Mouse (Mus musculus): Measurements from ENCODE around the gene Prr14.
A peak's percentile ranks its signal among the peaks of the same experiment; 100 is the strongest.
"Not testable (repeated sequence)": the region's sequence is repeated elsewhere in the genome, so short reads cannot be mapped to it uniquely, and the experiment has no call there.

Prr14 gene

GRCm38 (mm10) chr7:127477687-127478634 is 18.6 kb downstream of the Prr14 start:
- H3K36me3 ChIP-seq (ENCODE audit: control insufficient read depth, insufficient read depth, low read length, poor library complexity, severe bottlenecking) = peaks cover 30% of the 10 kb centered on the region
- peak; percentile 100 for DNase-seq (ENCODE audit: low read depth, low spot score)
- no peaks in the 10 kb centered on the region for H3K27me3 ChIP-seq (ENCODE audit: control insufficient read depth, insufficient read depth, low read length, poor library complexity, severe bottlenecking)

- peaks cover 30% of the 10 kb centered on the region for H3K36me3 ChIP-seq (ENCODE audit: control insufficient read depth, insufficient read depth, low read length, poor library complexity, severe bottlenecking)
- DNase-seq (ENCODE audit: low read depth, low spot score) = peak; percentile 93
- H3K27me3 ChIP-seq (ENCODE audit: control insufficient read depth, insufficient read depth, low read length, poor library complexity, severe bottlenecking) = no peaks in the 10 kb centered on the region
Measured at GRCm38 (mm10) chr7:127478635-127479317, 19.4 kb downstream of the Prr14 start, which contains the start of gene Fbrs. Fbrs (plus strand) TSS chr7:127479199.

GRCm38 (mm10) chr7:127479318-127480225 is 20.2 kb downstream of the Prr14 start:
- peak; percentile 33 for DNase-seq (ENCODE audit: low read depth, low spot score)
- no peaks in the 10 kb centered on the region for H3K27me3 ChIP-seq (ENCODE audit: control insufficient read depth, insufficient read depth, low read length, poor library complexity, severe bottlenecking)

GRCm38 (mm10) chr7:127480321-127480720 is 20.9 kb downstream of the Prr14 start:
- H3K36me3 ChIP-seq (ENCODE audit: control insufficient read depth, insufficient read depth, low read length, poor library complexity, severe bottlenecking) = peaks cover 28% of the 10 kb centered on the region
- DNase-seq (ENCODE audit: low read depth, low spot score) = peak; percentile 88
- no peaks in the 10 kb centered on the region for H3K27me3 ChIP-seq (ENCODE audit: control insufficient read depth, insufficient read depth, low read length, poor library complexity, severe bottlenecking)

More at GRCm38 (mm10) chr7:127479318-127480225, 20.2 kb downstream of the Prr14 start:
- H3K36me3 ChIP-seq (ENCODE audit: control insufficient read depth, insufficient read depth, low read length, poor library complexity, severe bottlenecking) = peaks cover 30% of the 10 kb centered on the region

- Histone ChIP-seq H3K36me3 (ENCODE audit: control insufficient read depth, insufficient read depth, low read length, poor library complexity, severe bottlenecking) (peaks cover 36% of the 10 kb centered on the region), H3K27me3 (ENCODE audit: control insufficient read depth, insufficient read depth, low read length, poor library complexity, severe bottlenecking) (no peaks in the 10 kb centered on the region)
- no peak for DNase-seq (ENCODE audit: low read depth, low spot score)
Measured at GRCm38 (mm10) chr7:127485416-127485815, 26.0 kb downstream of the Prr14 start.

- peaks cover 32% of the 10 kb centered on the region for H3K36me3 ChIP-seq (ENCODE audit: control insufficient read depth, insufficient read depth, low read length, poor library complexity, severe bottlenecking)
- not testable (repeated sequence) for DNase-seq (ENCODE audit: low read depth, low spot score)
Measured at GRCm38 (mm10) chr7:127488364-127488763, 29.0 kb downstream of the Prr14 start.

GRCm38 (mm10) chr7:127489982-127490381 is 30.6 kb downstream of the Prr14 start:
- peaks cover 26% of the 10 kb centered on the region for H3K36me3 ChIP-seq (ENCODE audit: control insufficient read depth, insufficient read depth, low read length, poor library complexity, severe bottlenecking)
- DNase-seq (ENCODE audit: low read depth, low spot score) = no peak
- no peaks in the 10 kb centered on the region for H3K27me3 ChIP-seq (ENCODE audit: control insufficient read depth, insufficient read depth, low read length, poor library complexity, severe bottlenecking)

More at GRCm38 (mm10) chr7:127488364-127488763, 29.0 kb downstream of the Prr14 start:
- not testable (repeated sequence) for H3K27me3 ChIP-seq (ENCODE audit: control insufficient read depth, insufficient read depth, low read length, poor library complexity, severe bottlenecking)

- DNase-seq (ENCODE audit: low read depth, low spot score) = no peak
- Histone ChIP-seq H3K36me3 (ENCODE audit: control insufficient read depth, insufficient read depth, low read length, poor library complexity, severe bottlenecking) (peaks cover 21% of the 10 kb centered on the region), H3K27me3 (ENCODE audit: control insufficient read depth, insufficient read depth, low read length, poor library complexity, severe bottlenecking) (no peaks in the 10 kb centered on the region)
Measured at GRCm38 (mm10) chr7:127491846-127492245, 32.4 kb downstream of the Prr14 start.

- DNase-seq (ENCODE audit: low read depth, low spot score) = no peak
- no peaks in the 10 kb centered on the region for H3K27me3 ChIP-seq (ENCODE audit: control insufficient read depth, insufficient read depth, low read length, poor library complexity, severe bottlenecking)
- peaks cover 14% of the 10 kb centered on the region for H3K36me3 ChIP-seq (ENCODE audit: control insufficient read depth, insufficient read depth, low read length, poor library complexity, severe bottlenecking)
Measured at GRCm38 (mm10) chr7:127494648-127495047, 35.2 kb downstream of the Prr14 start.

GRCm38 (mm10) chr7:127497382-127497781 is 38.0 kb downstream of the Prr14 start:
- Histone ChIP-seq H3K36me3 (ENCODE audit: control insufficient read depth, insufficient read depth, low read length, poor library complexity, severe bottlenecking) (peaks cover 3% of the 10 kb centered on the region; the same call in 1 of the 2 replicates), H3K27me3 (ENCODE audit: control insufficient read depth, insufficient read depth, low read length, poor library complexity, severe bottlenecking) (no peaks in the 10 kb centered on the region)
- no peak for DNase-seq (ENCODE audit: low read depth, low spot score)

GRCm38 (mm10) chr7:127498407-127498806 is 39.0 kb downstream of the Prr14 start:
- peaks cover 4% of the 10 kb centered on the region; the same call in 1 of the 2 replicates for H3K36me3 ChIP-seq (ENCODE audit: control insufficient read depth, insufficient read depth, low read length, poor library complexity, severe bottlenecking)
- DNase-seq (ENCODE audit: low read depth, low spot score) = peak; percentile 74
- H3K27me3 ChIP-seq (ENCODE audit: control insufficient read depth, insufficient read depth, low read length, poor library complexity, severe bottlenecking) = no peaks in the 10 kb centered on the region

- no peaks in the 10 kb centered on the region for H3K27me3 ChIP-seq (ENCODE audit: control insufficient read depth, insufficient read depth, low read length, poor library complexity, severe bottlenecking)
- no peak for DNase-seq (ENCODE audit: low read depth, low spot score)
- H3K36me3 ChIP-seq (ENCODE audit: control insufficient read depth, insufficient read depth, low read length, poor library complexity, severe bottlenecking) = no peaks in the 10 kb centered on the region
Measured at GRCm38 (mm10) chr7:127508291-127508690, 48.9 kb downstream of the Prr14 start.

- H3K27me3 ChIP-seq (ENCODE audit: control insufficient read depth, insufficient read depth, low read length, poor library complexity, severe bottlenecking); DNase-seq (ENCODE audit: low read depth, low spot score); H3K36me3 ChIP-seq (ENCODE audit: control insufficient read depth, insufficient read depth, low read length, poor library complexity, severe bottlenecking): not testable (repeated sequence)
Measured at GRCm38 (mm10) chr7:127509830-127510229, 50.4 kb downstream of the Prr14 start.

- H3K36me3 ChIP-seq (ENCODE audit: control insufficient read depth, insufficient read depth, low read length, poor library complexity, severe bottlenecking) = peaks cover 5% of the 10 kb centered on the region; the same call in 1 of the 2 replicates
- H3K27me3 ChIP-seq (ENCODE audit: control insufficient read depth, insufficient read depth, low read length, poor library complexity, severe bottlenecking) = no peaks in the 10 kb centered on the region
- peak; percentile 11 for DNase-seq (ENCODE audit: low read depth, low spot score)
Measured at GRCm38 (mm10) chr7:127511241-127511640, 51.8 kb downstream of the Prr14 start.

Data from splenic B cell, adult 2 months (primary cell).